Mouse (Mus musculus) neutrophil, adult 5-6 weeks (primary cell): ENCODE data around the gene Itga6. TPM values are rescaled to one million over a fixed set of nuclear protein-coding genes. Genes with fewer than 3 reads are reported as not detected.

Experiments used
- ATAC-seq: fragments of 151-379, 151-347 bp; 2 replicates; pipeline ENCODE4 v1.8.0; 2017; ENCODE audit warnings: mild to moderate bottlenecking, moderate TSS enrichment; ENCODE audit not compliant: insufficient number of reproducible peaks, poor library complexity, low FRiP score, severe bottlenecking; ENCODE audit errors: extremely low read depth
- total RNA-seq: library from RNA; stranded (forward); fragments of 200-1000 nt; gene quantifications from 2 replicates; pipeline ENCODE4 v1.2.3, GENCODE M21; 2017

Itga6 gene
- total RNA-seq, 1 experiment from 2014 or later, result 57.4 TPM

DNA sequence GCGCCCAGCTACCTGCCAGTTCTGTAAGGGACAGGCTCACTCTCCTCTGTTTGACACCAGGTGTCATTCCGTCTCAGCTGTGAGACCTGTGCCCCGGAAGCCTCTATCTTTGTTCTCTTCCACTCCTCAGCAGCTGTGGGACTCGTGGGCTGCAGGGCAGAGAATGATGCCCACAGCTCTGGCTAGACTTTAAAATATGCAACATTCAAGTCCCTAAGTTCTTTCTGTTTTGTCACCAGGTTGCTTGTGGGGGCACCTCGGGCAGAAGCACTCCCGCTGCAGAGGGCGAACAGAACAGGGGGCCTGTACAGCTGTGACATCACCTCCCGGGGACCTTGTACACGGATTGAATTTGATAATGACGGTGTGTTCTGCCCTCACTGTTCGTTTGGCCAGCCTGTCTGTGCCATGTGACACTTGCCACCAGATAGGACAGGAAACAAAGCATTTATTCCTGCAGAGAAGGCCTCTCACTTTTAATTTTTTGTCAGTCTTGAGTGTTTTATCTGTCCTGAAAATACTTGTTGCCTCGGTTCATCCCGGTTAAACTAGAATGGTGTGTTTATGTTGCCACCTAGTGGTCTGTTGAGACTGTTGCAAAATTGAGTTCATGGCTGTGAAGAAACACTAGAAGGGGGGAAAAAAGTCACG lies 71.1 kb downstream of the Itga6 start:
- ATAC-seq, result peak; percentile 41; the same call in 1 of the 2 replicates

GRCm38 (mm10) chr2:71824146-71824545 lies 78.7 kb downstream of the Itga6 start:
- no peak for ATAC-seq

DNA sequence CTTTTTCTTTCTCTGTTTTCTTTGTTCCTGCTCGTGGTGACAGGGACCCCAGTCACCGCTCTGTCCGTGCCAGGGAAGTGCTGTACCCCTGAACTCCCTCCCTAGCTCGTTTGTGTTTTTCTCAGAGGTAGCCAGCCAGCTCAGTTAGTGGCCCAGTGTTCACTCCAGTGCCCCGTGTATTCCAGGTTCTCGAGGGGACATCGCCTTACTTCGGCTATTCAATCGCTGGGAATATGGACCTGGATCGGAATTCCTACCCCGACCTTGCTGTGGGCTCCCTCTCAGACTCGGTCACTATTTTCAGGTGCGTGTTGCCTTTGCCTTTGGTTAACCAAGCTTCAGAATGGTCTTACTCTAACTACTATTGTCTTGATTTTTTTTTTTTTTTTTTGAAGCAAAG lies 82.3 kb downstream of the Itga6 start:
- ATAC-seq, result no peak

DNA sequence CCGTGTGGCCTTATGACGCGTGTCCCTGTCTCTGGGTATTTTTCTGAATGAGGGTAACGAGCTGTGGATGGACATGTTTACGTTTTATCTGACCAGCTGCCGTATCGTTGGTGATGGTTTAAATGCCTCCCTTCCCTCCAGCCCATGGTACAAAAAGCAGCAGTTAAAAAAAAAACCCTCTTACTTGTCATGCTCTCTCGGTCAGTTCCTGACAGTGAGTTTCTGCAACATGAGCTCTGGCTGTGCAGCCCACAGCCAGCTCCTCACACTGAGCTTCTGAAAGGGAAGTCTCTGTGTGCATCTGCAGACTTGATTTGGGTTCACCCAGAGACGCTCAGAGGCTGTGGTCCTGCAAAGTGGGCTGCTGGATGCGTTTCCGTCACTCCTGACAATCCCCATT lies 83.5 kb downstream of the Itga6 start:
- no peak for ATAC-seq

- ATAC-seq, result no peak
Measured at GRCm38 (mm10) chr2:71833626-71834025, 88.2 kb downstream of the Itga6 start.

GRCm38 (mm10) chr2:71834371-71834770 lies 89.0 kb downstream of the Itga6 start:
- ATAC-seq, result no peak

GRCm38 (mm10) chr2:71835556-71835955 lies 90.1 kb downstream of the Itga6 start:
- ATAC-seq, result no peak

GRCm38 (mm10) chr2:71836232-71836631 lies 90.8 kb downstream of the Itga6 start:
- no peak for ATAC-seq

DNA sequence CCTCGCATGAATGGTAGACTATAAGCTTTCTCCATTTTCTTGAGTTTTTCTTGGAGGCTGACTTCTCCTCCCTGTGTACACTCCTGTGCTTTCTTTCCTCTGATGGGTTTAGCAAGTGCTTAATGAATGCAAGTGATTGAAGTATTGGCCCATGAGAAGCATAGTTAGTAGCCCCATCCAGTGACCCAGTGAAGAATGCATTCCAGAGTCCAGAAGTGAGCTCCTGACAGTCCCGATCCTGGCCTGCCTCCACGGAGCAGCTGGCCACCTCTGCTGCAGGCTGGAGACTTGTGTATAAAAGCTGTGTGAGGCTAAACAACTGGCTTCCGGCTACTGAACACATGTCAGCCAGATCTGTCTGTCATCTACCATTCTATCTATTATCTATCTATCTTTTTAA lies 91.8 kb downstream of the Itga6 start:
- ATAC-seq, result no peak

DNA sequence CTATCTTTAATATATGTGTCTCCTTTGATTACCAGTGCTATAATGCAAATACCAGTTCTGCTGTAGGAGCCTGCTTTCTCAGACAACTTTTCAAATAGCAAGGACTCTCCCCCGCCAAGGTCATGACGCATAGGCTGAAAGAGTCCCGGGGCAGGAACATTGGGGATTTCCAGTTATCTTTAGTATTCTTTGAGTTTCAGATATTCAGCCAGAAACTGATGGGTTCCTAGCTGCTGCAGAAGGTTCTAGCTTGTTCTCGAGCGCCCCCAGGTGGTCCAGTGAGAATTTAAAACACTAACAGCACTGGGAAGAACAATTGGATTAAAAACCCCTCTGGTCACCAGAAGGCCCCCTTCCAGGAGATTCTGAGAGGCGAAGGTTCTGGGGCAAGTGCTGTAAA lies 92.4 kb downstream of the Itga6 start:
- ATAC-seq, result peak; percentile 14; the same call in 1 of the 2 replicates

DNA sequence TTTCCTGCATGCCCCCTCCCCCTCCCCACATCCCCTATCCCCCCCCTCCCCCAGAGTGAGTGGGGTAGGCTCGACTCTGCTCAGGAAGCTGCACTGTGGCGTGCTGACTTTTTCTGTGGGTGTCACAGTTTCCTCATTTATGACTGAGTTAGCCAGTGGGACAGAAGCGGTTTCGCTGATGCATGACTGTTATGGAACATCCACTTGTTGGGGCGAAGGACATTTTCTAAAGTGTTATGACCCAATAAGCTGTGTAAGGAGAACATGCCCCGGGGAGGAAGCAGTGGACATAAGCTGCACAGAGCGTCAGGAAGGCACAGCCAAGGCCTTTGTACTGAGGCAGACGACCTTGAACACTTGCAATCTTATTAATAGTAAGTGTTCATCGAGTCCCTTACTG lies 97.9 kb downstream of the Itga6 start:
- peak; percentile 49; the same call in 1 of the 2 replicates for ATAC-seq

- ATAC-seq, result no peak
Measured at GRCm38 (mm10) chr2:71844906-71845305, 99.5 kb downstream of the Itga6 start.

- peak; percentile 55; the same call in 1 of the 2 replicates for ATAC-seq
Measured at GRCm38 (mm10) chr2:71852161-71852560, 106.7 kb downstream of the Itga6 start.

GRCm38 (mm10) chr2:71855076-71855475 lies 109.7 kb downstream of the Itga6 start:
- no peak for ATAC-seq

DNA sequence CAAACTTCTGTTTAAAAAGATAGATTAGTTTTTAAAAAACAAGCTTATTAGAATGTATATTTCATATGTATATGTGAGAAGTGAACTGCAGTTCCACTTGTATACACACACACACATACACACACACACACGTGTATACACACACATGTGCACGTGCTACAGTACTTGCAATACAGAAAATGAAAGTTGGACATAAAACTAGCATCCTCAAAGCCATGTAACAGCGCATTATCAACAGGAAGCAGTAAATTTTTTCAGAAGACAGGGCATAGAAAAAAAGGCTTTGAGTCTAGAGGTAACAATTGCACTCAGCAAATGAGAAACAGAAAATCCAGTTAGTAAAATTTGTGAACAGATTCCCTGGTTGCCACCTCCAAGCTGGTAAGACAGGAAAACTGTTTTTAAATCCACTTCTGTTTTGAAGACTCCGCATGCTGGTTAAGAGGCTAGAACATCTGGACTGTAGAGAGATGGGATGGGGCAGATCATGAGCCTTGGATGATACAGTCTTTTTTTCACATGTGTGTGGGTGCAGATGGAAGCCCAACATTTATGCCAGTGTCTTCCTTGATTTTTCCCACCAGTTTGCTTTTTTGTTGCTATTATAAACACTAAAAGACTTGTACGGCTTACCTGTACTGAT lies 118.2 kb downstream of the Itga6 start:
- ATAC-seq, result no peak

DNA sequence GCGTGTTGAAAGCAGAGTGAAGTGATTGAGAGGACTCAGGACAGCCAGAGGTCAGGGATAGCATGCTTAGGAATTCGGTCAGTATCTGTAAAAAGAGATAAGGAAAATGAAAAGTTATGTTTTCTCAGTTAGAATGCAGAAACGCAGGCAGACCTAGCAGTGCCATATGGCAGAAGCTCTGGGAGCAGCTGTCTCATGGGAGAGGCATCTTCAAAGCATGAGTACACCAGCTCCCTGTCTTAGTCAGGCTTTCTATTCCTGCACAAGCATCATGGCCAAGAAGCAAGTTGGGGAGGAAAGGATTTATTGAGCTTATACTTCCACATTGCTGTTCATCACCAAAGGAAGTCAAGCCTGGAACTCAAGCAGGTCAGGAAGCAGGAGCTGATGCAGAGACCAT lies 119.6 kb downstream of the Itga6 start:
- ATAC-seq, result no peak

DNA sequence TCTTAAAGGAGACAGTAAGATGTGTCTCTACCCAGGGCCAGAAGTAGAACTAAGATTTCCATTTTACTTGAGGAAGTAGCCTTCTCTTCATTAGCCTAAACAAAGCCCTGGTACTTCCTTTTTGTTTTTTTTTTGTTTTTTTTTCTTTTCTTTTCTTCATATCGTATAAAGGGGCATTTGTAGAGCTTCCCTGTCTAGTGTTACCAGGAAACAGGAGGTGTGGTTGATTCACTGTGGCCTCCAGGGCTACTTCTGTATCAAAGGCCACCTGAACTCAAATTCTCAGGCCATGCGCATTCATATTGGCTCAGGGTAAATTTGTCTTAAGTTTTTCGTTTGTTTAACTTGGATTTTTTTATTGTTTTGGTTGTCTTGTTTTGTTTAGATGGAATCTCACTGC lies 120.5 kb downstream of the Itga6 start:
- ATAC-seq, result no peak

DNA sequence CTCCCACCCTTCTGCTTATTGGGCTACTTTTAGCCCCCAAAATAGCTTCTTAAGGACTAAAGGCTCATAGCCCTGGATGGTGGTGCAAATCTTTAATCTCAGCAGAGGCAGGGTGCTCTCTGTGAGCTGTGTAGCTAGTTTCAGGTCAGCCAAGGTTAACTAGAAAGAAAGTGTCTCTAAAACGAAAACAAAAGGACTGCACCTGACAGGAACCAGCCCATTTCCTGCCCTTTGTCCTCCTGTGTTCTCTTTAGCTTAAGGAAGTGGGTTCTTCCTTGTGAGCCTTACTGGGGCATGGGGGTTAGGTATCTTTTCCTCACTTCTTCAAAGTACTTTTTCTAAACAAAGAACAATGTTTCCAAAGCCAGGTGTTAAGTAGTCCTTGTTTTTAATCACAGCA lies 121.1 kb downstream of the Itga6 start:
- peak; percentile 73; the same call in 1 of the 2 replicates for ATAC-seq

DNA sequence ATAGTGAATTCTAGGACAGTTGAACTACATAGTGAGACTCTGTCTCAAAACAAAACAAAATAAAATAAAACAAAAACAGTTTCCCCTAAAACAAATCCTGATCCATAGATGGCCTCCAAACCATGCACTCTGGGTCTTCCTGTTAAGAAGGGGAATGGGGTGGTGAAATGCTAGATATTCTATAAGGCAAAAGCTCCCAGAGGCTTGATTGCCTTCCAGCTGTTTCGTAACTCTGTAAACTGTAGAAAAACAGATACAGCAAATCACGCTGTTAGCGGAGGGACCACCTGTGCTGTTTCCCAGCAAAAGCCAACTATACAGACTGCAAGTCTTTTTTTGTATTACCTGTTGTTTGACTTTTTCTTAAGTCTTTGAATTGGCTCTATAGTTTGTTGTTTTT lies 121.6 kb downstream of the Itga6 start:
- no peak for ATAC-seq

- no peak for ATAC-seq
Measured at GRCm38 (mm10) chr2:71867480-71867879, 122.1 kb downstream of the Itga6 start.

GRCm38 (mm10) chr2:71868256-71868655 lies 122.8 kb downstream of the Itga6 start:
- ATAC-seq, result no peak
